Mouse (Mus musculus) embryonic fibroblast, embryonic 13.5 days (primary cell): ENCODE data around the gene Cdc42se1.

Source experiments
- CTCF ChIP-seq: IDR thresholded peaks from 2 replicates; pipeline ENCODE4 v1.5.1; 2011; ENCODE audit warnings: mild to moderate bottlenecking, control low read depth, low read length, moderate library complexity, borderline replicate concordance; ENCODE audit not compliant: insufficient read depth
- POLR2A ChIP-seq: IDR thresholded peaks from 2 replicates; pipeline ENCODE4 v1.6.1; 2011; ENCODE audit warnings: low read depth, mild to moderate bottlenecking, control low read depth, low read length, moderate library complexity

DNA sequence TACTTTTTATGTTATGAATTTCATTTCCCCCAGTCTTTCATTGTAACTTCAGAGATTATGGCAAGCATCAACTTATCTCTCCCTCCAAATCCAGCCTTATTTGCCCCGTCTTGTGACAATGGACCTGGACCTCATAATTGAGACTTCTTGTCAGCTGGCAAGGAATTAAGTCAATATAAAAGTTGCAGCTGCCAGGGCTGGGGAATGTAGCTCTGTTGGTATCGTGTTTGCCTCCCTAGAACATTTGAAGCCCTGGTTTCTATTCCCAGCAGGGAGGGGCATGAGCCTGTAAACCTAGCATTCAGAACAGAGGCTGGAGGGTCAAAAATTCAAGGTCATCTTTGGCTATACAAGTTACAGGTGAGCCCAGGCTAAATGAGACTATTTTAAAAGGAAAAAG lies 32.8 kb upstream of the Cdc42se1 start:
- TF ChIP-seq POLR2A (no peak), CTCF (no peak)
